Mouse (Mus musculus): ENCODE data around the gene Pwp2.
A peak's percentile ranks its signal among the peaks of the same experiment; 100 is the strongest.

Pwp2 gene

DNA sequence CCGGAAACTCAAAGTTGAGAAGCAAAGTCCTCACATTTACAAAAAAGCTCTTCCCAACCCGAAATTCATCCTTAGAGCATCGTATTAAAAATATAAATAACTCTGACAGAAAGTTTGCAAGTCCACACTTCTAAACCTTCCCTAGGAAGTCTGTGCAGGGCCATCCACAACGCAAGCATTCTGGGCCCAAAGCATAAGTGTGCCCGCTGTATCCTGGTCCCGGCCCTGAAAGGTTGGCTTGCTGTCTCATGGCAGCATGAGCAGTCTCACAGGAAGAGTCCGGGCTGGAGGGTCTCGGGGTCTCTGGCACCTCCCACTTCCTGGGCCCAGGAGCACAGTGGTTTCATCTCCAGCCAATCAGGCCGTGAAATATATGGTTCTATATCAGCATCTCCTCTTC, 13.4 kb downstream of the Pwp2 start:
- no peak for DNase-seq (ENCODE audit: extremely low read depth, low read depth, low spot score)

DNA sequence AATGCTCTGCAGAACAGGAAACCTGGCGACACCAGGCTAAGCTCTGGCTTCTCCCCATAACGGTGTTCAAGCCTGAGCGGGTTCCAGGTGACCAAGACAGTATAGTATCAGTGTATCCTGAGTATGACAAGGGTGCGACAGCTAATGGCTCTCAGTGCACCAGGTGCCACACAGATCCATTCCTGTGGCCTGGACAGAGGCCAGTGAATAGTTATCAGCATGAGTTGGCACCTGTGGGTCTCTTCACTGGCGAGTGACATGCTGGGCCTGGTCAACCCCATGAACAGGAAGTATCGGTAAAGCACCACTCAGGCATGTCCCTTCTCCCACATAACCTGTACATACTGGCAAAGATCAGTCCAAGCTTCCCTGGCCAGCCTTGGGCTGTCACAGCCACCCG, 13.9 kb downstream of the Pwp2 start:
- DNase-seq (ENCODE audit: extremely low read depth, low read depth, low spot score): no peak

DNA sequence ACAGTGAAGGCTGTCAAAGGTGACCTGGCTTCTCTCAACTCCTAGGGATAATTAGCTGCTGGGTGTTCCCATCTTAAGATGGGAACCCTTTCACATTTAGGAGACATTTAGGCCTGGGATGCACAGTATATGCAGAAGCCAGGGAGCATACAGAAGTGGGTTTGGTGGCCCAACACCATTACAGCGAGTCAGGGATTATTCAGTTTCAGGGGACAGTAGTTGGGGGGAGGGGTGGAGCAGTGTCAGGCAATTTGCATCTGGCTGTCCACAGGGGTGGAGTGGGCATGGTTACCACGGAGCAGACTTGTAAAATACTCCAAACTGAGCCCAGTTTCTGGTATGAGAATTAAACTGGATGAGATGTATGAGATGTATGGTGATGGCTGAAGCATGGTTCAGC, 14.5 kb downstream of the Pwp2 start:
- no peak for DNase-seq (ENCODE audit: extremely low read depth, low read depth, low spot score)

DNA sequence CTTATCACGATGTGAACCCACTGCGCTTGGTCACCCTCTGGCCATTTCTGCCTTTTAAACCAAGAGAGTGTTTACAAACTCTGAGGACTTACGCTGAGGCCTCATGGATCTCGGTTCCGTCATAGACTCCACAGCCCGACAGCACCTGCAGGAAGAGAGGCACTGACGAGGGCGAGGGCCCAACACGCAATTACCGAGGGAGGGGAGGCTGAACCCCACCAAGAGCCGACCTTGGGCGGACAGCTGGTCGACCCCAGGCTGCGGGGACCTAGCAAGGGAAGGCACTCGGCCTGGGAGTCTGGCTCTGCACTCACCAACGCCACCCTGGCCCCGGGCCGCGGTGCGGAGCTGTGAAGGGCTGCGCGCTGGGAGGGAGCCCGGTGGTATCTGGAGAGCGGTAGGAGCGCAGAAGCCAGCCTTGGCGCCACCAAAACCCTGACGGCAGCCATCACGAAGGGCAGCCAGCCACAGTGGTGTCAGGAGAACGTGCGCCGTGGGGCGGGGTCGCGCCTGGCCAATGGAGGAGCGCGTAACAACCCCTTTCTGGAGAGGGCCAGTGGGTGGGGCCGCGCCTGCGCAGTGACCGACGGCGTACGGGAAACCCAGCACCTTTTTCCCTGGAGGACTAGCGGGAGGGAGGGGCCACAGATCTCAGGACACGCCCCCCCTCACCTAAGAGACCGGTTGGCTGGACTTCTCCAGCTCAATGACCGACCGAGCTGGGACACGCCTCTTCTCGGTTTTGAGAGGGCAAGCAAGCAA, 15.5 kb downstream of the Pwp2 start, which contains the start of gene D10Jhu81e:
D10Jhu81e (minus strand) TSS at position 502 of the 762 bp plus-strand sequence.
- DNase-seq (ENCODE audit: extremely low read depth, low read depth, low spot score): peak; percentile 68

DNA sequence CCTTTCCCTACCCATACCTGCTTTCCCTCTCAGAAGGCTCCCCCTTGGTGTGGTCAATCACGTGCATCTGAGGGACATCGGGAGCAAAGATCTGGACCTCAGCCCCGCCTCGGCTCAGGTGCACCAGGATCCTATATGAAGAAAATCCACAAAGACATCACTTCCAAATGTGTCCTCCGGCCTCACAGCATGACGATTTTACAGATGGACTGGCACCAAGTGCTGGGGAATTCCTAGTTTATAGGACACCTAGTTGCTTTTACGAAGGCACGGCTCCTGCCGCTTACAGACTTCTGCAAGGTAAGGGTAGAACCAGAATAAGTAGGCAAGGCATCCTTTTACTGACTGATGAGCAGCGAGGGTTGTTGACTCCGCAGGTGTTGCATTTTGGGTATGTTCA, 16.2 kb downstream of the Pwp2 start:
- no peak for DNase-seq (ENCODE audit: extremely low read depth, low read depth, low spot score)

DNA sequence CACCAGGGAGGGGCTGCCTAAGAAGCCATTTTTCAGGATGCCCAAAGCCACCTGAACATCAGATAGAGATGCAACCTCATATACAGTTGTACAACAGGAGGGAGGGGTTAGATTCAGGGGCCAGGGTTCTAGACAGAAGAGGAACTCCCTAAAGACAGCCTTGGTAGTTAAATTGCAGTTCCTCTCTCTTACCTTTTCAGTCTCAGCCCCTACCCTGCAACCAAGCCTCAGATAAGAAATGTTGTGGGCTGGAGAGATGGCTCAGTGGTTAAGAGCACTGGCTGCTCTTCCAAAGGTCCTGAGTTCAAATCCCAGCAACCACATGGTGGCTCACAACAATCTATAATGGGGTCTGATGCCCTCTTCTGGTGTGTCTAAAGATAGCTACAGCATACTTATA, 17.2 kb downstream of the Pwp2 start:
- no peak for DNase-seq (ENCODE audit: extremely low read depth, low read depth, low spot score)

DNA sequence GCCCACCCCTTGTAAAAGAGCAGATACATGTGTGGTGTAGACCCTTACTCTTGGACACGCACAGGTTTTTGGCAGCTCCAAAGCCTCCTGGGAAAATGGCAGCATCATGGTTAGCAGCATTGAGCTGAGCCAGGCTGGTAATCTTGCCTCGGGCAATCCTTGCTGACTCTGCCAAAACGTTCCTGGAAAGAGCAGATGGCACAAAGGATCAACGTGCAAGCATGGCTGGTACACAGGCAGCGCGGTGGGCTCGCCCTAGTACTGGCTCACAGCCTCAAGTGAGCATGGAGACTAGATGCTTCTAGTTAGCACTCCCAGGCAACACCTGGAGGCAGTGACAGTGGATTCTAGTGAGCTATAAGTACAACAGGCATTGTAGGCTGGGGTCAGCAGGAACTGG, 17.6 kb downstream of the Pwp2 start:
- no peak for DNase-seq (ENCODE audit: extremely low read depth, low read depth, low spot score)

DNA sequence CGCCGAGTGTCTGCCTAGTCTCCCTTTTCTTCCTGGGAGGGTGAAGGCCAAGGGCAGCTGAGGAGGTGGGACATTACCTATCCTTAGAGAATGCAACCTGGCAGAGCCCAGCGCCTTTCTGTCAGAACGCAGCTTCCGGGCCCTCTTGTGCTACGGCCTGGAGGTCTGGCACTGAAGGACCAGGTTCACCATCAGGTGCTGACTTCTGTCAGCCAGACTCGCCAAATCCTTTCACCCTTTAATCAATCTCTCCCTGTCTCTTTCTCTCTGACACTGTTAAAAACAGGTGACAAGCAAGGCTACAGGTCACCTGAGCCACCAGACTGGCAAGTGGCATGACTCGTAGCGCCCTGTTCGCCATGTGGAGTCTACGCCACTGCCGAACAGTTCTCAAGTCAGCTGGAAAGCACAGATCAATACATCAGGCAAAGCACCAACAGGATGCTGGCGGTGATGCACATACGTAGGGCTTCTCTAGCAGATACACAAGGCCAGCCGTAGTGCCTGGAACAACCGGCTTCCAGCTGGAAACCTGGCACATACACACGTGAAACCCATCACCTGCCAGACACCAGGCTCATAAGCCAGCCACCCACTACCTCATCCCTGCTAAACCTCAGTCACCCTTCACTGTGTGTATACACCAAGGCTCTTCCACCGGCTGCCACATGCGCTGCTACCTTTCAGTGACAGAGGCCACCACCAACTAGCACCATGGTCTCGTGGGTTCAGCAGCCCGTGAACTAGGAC, 19.5 kb downstream of the Pwp2 start:
- DNase-seq (ENCODE audit: extremely low read depth, low read depth, low spot score): no peak

DNA sequence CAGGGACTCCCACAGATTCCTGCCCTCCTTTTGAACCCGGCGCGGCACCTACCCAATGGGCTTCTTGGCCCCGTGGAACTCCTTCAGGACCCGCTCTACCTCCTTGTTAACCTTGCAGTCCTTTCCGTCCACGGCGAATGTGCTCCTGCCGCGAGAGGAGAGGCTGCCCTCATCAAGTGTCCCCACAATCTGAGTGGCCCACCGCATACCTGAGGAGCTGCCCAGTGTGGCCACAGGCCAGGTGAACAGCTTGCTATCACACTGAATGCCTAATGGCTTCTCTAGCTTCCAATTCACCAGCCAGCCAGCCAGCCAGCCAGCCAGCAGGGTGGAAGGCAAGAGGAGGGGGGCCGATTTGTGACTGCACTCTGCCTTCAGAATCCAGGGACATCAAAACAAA, 20.2 kb downstream of the Pwp2 start:
- no peak for DNase-seq (ENCODE audit: extremely low read depth, low read depth, low spot score)

DNA sequence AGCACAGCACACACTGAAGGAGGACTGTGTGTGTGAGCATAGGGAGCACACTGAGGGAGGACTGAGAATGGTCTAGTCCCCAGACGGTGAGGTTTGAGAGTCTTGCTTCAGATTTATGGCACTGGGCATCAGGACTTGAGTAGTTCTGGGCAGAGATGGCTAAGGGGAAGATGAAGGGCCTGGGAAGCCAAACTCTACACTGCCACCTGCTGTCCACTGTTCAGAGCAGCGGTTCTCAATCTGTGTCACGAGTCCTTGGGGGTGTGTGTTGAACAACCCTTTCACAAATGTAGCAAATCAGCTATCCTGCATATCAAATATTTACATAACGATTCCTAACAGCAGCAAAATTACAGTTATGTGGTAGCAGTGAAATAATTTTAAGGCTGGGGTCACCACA, 21.0 kb downstream of the Pwp2 start:
- DNase-seq (ENCODE audit: extremely low read depth, low read depth, low spot score): no peak

DNA sequence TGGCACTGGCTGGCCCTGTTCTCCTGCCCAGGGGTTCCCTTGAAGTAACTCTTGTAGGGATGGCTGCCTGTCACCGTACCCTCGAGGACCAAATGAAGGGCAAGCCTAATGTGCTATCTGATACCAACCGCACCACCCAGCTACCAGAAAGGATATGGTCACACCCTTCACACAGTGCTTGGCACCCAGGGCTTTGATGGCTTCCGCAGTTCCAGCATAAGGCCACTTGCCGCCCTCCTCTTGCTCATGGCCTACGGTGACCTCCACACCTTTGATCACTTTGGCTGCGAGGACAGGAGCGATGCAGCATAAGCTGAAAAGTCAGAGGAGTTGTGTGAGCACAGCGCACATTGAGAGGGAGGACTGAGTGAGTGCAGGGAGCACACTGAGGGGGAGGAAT, 21.7 kb downstream of the Pwp2 start:
- no peak for DNase-seq (ENCODE audit: extremely low read depth, low read depth, low spot score)

DNA sequence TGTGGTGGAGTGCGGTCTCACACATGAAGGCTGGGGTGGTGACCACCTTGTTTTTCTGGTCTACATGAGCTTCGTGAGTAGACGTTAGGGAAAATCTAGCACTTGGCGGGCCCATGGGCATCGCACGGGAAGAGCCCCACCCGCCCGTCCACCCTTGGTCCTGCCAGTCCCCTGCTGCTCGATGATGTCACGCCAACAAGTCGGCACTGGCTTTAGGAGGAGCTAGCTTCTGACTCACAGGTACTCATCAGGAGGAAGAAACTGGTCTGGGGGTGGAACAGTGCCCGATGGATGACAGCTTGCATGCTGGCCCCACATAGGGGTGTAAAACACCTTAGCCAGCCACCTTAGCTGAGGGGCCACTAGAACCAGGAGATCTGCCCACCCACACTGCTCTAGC, 22.3 kb downstream of the Pwp2 start:
- DNase-seq (ENCODE audit: extremely low read depth, low read depth, low spot score): no peak

DNA sequence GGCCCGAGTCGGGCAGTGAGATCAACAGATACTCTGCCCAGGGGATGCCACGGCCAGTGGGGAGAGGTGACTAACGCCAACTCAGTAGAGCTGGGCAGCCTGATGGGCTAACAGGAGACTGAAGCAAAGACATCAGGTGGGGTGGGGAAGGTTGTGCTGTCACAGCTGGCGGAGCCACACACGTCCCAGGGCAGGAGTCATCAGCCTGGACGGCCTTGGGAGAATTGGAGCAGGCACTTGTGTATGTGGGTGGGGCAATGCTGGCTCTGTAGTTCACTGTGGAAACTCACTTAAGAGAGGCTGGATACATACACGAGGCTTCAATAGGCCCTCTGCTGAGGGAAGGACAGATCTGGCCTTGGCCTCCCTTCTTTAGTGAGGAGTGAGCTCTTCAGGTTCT, 23.9 kb downstream of the Pwp2 start:
- no peak for DNase-seq (ENCODE audit: extremely low read depth, low read depth, low spot score)

DNA sequence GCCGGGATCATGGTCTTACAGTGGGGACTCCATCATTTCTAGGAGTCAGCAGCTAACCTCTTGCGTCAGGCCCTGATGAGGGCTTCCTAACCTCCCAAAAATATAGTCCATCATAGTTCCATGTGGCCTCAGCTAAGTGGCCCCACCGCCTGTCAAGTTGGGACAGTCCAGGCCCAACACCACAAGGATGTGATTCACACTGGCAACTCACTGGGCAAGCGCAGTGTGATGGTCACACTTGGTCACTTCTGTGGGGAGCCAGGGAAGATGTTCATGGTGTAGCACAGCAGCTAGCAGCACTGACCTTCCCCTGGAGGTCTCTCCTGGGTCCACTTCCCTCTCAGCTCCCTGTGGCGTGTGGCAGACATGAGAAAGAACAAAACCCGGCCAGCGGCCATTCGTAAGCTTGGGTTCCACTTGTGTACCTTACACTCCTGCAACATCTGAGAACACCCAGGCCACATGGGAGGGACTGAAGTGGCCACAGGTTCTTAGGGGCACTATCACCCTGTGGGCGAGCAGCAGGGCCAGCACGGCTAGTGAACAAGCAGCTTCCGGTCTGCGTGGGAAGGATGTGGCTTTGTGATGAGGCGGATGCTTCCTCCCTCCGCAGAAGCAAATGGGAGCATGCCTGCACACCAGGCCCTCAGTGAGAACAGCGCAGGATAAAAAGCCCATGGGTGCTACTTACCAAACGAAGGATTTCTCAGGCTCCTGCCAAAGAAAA, 24.4 kb downstream of the Pwp2 start:
- no peak for DNase-seq (ENCODE audit: extremely low read depth, low read depth, low spot score)

DNA sequence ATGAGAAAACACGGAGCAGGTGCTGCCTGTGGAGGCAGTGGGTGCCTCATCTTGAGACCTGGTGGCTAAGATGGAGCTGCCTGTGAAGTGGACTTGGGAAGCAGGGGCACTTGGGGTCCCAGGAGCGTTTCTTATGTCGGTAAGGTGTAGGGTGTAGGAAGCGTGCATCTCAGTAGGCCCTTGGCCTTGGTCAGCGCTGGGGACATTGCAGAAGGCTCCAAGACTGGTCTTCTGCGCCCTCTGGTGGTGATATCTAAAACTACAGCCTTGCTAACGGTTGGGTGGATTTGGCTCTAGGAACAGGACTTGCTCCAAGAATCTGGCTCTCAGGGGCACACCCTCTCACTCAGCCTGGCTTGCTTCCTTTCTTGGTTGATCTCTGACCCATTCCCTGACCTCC, 25.0 kb downstream of the Pwp2 start:
- no peak for DNase-seq (ENCODE audit: extremely low read depth, low read depth, low spot score)

DNA sequence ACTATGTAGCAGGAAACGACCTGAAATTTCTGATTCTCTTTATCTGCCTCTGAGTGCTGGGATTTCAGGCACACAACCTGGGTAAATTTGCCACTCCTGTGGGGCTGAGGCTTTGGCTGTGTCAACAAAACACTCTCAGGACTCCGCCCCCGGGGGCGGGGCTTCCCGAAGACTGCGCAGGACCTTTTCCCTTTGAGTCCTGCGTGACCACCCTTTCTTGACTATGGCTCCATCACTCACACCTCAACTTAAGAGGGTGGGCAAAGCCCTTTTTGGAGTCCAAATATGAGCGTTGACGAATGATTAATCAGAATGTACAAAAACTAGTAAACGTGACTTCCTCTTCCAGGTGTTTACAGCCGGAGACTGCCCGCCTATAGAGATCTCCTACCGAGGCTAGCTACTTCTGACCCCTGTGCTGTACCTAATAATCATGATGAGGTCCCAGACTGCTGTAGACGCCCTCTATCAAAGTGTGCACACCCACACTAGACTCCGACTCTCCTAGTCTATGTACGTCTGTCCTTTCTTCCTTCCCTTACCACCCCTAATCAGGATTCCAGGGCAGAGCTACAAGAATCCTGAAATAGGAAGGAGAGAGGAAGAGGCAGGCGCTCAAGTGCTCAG, 25.6 kb downstream of the Pwp2 start:
- DNase-seq (ENCODE audit: extremely low read depth, low read depth, low spot score): no peak

DNA sequence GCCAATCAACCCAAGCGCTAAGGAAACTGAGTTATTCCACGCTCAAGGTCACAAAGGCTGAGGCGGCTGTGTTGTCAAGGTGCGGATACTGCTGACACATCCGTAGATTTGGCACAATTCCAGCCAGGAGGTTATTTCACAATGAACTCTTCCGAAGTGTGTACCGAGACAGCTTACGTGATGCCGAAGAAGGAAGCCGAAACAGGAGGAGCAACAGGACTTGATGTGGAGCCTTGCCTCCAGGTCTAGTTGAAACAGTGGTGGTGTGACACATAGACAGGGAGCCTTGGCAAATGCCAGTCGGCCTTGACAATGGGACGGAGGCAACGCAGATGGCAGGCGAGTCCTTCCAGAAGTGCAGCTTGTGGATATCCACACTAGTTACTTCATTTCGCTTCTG, 26.9 kb downstream of the Pwp2 start:
- peak; percentile 64 for DNase-seq (ENCODE audit: extremely low read depth, low read depth, low spot score)

DNA sequence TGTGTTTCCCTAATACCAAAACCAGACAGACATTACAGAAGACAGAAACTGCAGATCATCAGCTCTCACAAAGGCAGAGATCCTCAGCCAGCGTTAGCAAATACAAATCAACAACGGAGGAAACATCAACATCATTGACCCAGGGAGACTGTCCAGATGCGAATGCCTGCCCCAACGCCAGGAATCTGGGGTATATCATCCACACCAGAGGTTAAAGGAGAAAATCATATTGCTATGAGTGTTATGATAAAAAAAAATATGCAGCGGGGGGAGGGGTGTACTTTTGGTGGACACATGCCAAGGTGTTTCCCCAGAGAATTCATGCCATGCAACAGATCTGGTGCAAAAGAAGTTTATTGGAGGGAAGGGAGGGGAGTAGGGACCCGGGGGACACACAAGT, 28.0 kb downstream of the Pwp2 start:
- no peak for DNase-seq (ENCODE audit: extremely low read depth, low read depth, low spot score)

DNA sequence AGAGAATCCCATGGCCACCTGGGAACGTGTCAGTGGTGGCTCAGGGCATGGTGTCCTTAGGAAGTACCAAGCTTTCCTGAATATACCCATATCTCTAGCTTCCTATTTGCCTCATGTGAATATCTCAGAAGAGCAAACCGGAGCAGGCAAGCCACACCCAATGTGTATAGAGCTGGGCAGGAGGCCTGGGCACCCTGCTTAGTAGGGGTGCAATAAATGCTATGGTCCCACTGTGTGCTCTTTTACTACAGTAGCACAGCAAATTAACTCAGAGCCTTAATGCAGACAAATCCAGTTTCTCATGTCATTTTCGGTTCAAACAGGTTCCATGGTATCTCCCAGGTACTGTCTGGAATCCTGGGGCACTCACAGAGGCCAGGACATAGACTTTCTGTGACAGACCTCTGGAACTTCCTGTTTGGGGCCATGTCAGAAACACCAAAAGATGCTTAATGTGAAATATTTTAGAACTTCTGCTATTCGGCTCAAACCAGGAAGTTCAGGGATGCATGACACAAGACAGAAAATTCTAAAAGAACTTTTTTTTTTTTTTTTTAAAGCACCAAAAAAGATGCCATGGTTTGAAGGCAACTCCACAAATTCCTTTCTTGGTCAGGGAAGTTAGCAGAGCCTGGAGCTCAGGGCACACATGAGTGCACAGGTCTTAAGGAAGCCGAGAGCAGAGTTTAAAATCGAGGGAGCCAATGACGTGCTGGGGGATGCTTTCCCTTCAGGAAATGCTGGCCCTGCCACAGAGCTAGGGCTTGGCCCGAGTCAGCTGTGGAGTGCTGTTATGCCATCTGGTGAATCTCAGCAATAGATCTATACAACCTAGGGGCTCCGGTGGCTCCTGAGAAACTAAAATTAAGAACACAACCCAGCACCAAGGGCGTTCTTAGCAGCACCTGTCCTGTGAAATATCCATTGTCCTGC, 35.8 kb downstream of the Pwp2 start:
- no peak for DNase-seq (ENCODE audit: extremely low read depth, low read depth, low spot score)

DNA sequence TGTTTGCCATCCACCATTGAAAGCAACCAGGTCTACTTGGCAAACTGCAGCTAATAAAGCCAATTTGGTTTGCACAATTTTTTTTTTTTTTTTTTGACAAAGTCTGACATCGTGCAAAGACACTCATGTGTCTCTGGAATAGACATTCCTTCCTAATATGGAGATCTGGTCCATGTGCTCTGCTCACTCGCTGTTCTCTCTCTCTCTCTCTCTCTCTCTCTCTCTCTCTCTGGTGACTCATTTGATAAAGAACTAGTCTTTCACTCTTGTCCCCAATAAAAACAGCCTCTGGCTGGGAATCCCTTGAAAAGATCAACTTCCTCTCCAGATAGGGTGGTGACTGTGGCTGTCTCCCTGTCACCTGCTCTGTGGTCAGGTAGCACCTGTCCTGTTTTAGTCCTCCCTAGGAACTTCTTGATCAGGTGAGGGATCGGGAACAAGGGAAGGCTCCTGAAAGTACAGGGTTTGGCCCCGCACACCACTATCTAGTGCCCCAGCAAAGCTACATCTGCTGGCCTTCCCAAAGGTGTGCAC, 37.0 kb downstream of the Pwp2 start:
- DNase-seq (ENCODE audit: extremely low read depth, low read depth, low spot score): no peak

Measured in fat pad, adult 2 months (tissue).